Mouse (Mus musculus): ENCODE measurements around the gene Acvr1b. TPM values are rescaled to one million over a fixed set of nuclear protein-coding genes. Genes with fewer than 3 reads are reported as not detected.
A peak's percentile ranks its signal among the peaks of the same experiment; 100 is the strongest.

Gene Acvr1b
- polyA plus RNA-seq, 1 experiment = 54.5 TPM

DNA sequence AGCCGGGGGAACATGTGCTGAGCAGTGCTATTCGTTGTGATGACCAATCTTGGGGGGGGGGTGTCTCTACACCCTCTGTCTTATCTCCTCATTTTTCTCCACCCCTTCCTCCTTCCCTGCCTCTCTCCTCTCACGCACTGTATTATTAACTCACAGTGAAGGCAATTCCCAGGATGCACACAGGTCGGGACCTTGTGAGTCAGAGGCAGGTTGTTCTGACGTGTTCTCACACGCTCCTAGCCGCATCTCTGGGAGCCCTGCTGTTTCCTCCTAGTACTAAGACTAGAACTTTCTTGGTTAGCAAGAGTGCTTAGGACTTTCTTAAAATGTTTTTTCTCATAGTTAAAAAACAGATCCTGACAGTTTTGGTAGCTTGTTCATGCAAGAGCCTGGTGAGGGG is 30.9 kb downstream of the Acvr1b start:
- H3K27ac ChIP-seq (ENCODE audit: insufficient read depth, low read length) = no peak overlapping the region
- WGBS = 92% methylated on average over 7 of the region's 7 CpGs
- TF ChIP-seq CTCF (IDR thresholded peaks at IDR 0.05; ENCODE audit: borderline replicate concordance, insufficient read depth, low read depth, low read length) (no peak), POLR2A (IDR thresholded peaks at IDR 0.05; ENCODE audit: borderline replicate concordance, insufficient read depth, low read length) (no peak)
- DNase-seq = no peak
- no peak overlapping the region for H3K4me3 ChIP-seq (replicated peaks; ENCODE audit: insufficient read depth, low read depth, low read length)
- H3K27me3 ChIP-seq (ENCODE audit: control insufficient read depth, insufficient read depth, low read length) = no peaks in the 10 kb centered on the region
- H3K4me1 ChIP-seq (ENCODE audit: control insufficient read depth, insufficient read depth, low read length) = peaks cover 11% of the 10 kb centered on the region

DNA sequence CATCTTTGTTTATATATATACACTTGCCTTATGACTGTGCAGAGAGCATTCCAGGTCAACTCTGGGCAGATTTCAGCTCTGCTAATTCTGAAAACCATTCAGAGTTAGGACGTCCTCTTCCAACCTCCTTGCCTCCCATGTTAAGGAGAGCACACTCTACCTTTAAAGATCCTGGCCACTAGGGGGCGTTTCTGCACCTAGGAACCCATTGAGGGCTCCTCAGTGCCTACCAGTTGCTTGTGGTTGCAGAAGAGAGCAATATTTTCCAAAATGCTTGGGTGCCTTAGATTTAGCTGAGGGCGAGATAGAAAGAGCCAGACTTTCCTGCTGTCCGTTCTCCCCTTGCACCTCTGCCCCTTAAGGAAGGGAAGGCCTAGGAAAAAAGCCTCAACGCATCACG is 36.4 kb downstream of the Acvr1b start:
- TF ChIP-seq POLR2A (IDR thresholded peaks at IDR 0.05; ENCODE audit: borderline replicate concordance, insufficient read depth, low read length) (no peak), CTCF (IDR thresholded peaks at IDR 0.05; ENCODE audit: borderline replicate concordance, insufficient read depth, low read depth, low read length) (peak; percentile 70)
- peaks cover 5% of the 10 kb centered on the region for H3K4me1 ChIP-seq (ENCODE audit: control insufficient read depth, insufficient read depth, low read length)
- peak; percentile 56 to 61 for DNase-seq
- H3K27me3 ChIP-seq (ENCODE audit: control insufficient read depth, insufficient read depth, low read length) = no peaks in the 10 kb centered on the region
- H3K27ac ChIP-seq (ENCODE audit: insufficient read depth, low read length) = no peak overlapping the region
- 65% methylated on average over 6 of the region's 6 CpGs for WGBS
- H3K4me3 ChIP-seq (replicated peaks; ENCODE audit: insufficient read depth, low read depth, low read length) = no peak overlapping the region

DNA sequence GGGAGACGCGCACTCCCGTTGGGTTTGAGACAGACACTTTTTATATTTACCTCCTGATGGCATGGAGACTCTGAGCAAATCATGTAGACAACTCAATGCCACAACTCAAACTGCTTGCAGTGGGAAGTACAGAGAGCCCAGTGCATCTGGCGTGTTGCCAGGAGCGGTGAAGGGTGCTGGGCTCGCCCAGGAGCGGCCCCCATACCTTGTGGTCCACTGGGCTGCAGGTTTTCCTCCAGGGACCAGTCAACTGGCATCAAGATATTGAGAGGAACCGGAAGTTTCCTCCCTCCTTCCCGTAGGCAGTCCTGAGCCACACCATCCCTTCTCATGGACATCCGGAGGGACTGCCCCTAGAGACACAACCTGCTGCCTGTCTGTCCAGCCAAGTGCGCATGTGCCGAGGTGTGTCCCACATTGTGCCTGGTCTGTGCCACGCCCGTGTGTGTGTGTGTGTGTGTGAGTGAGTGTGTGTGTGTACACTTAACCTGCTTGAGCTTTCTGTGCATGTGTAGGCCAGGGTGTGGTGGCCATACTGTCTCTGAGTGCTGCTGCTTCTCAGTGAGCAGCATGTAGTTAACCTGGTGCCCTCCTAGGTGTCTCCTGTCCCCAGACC is 37.2 kb downstream of the Acvr1b start:
- Histone ChIP-seq H3K27ac (ENCODE audit: insufficient read depth, low read length) (no peak overlapping the region), H3K4me3 (replicated peaks; ENCODE audit: insufficient read depth, low read depth, low read length) (no peak overlapping the region), H3K27me3 (ENCODE audit: control insufficient read depth, insufficient read depth, low read length) (no peaks in the 10 kb centered on the region), H3K4me1 (ENCODE audit: control insufficient read depth, insufficient read depth, low read length) (peaks cover 5% of the 10 kb centered on the region)
- DNase-seq = no peak
- no peak for TF ChIP-seq CTCF (IDR thresholded peaks at IDR 0.05; ENCODE audit: borderline replicate concordance, insufficient read depth, low read depth, low read length)
- TF ChIP-seq POLR2A (IDR thresholded peaks at IDR 0.05; ENCODE audit: borderline replicate concordance, insufficient read depth, low read length) = no peak
- WGBS = 63% methylated on average over 14 of the region's 14 CpGs

DNA sequence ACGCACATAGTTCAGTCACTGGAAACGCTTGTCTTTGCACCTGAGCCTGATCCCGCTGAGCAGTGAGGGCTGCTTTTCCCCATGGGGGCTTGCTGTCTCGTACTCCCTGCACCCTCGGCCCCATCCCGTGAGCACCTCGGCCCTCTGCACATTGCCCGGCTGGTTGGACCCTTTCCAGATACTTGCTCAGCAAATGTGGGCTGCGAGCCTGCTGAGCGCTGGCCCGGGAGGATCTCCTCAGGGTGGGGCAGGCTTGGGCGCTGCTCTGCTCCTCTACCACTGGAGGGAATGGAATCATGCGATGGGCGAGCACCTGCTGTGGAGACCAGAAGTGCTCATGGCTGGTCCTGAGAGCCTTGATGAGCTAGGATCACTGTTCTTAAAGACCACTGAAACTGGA is 38.6 kb downstream of the Acvr1b start:
- peak in 1 of 2 experiments; percentile 39 for DNase-seq
- H3K4me1 ChIP-seq (ENCODE audit: control insufficient read depth, insufficient read depth, low read length) = peaks cover 5% of the 10 kb centered on the region
- H3K27ac ChIP-seq (ENCODE audit: insufficient read depth, low read length) = no peak overlapping the region
- H3K27me3 ChIP-seq (ENCODE audit: control insufficient read depth, insufficient read depth, low read length) = no peaks in the 10 kb centered on the region
- WGBS = 21% methylated on average over 14 of the region's 14 CpGs
- H3K4me3 ChIP-seq (replicated peaks; ENCODE audit: insufficient read depth, low read depth, low read length) = no peak overlapping the region
- TF ChIP-seq CTCF (IDR thresholded peaks at IDR 0.05; ENCODE audit: borderline replicate concordance, insufficient read depth, low read depth, low read length) (no peak), POLR2A (IDR thresholded peaks at IDR 0.05; ENCODE audit: borderline replicate concordance, insufficient read depth, low read length) (no peak)

DNA sequence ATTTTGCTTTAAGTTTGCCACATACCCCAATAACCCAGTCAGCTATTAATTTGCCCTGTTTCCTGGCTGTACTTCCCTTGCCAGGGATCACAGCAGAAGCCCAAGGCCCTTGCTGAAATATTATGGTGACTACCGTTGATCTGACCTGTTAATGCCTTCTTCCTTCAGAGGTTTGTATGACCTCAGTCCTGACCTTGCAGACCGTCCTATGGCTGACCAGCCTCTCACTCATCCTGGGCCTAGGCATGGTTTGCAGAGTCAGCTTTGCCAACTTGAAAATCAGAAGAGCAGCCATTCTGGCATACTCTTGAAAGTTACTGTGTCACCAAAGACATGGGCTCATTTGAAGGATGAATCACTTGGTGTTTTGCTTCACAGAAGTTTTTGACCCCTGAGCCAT is 41.3 kb downstream of the Acvr1b start:
- TF ChIP-seq CTCF (IDR thresholded peaks at IDR 0.05; ENCODE audit: borderline replicate concordance, insufficient read depth, low read depth, low read length) (no peak), POLR2A (IDR thresholded peaks at IDR 0.05; ENCODE audit: borderline replicate concordance, insufficient read depth, low read length) (no peak)
- Histone ChIP-seq H3K27ac (ENCODE audit: insufficient read depth, low read length) (no peak overlapping the region), H3K4me3 (replicated peaks; ENCODE audit: insufficient read depth, low read depth, low read length) (no peak overlapping the region), H3K27me3 (ENCODE audit: control insufficient read depth, insufficient read depth, low read length) (no peaks in the 10 kb centered on the region), H3K4me1 (ENCODE audit: control insufficient read depth, insufficient read depth, low read length) (peaks cover 5% of the 10 kb centered on the region)
- 80% methylated on average over 2 of the region's 2 CpGs for WGBS
- DNase-seq = no peak

DNA sequence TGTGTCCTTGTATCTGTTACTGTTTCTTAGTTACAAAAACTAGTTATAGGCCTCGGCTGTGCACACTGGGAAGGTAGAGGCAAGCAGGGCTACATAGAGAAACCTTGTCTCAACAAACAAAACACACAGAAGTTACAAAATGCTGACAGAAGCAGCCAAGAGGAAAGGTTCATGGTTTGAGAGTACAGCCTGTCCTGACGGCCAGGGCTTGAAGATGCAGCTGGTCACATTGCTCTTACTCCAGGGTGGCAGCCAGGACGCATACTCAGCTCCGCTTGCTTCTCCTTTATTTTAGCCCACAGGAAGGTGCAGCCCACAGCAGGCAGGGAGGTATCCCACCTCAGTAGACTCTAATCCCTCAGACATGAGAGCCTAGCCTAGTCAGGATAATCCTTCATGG is 42.2 kb downstream of the Acvr1b start:
- Histone ChIP-seq H3K27ac (ENCODE audit: insufficient read depth, low read length) (no peak overlapping the region), H3K4me3 (replicated peaks; ENCODE audit: insufficient read depth, low read depth, low read length) (no peak overlapping the region), H3K27me3 (ENCODE audit: control insufficient read depth, insufficient read depth, low read length) (no peaks in the 10 kb centered on the region), H3K4me1 (ENCODE audit: control insufficient read depth, insufficient read depth, low read length) (peaks cover 5% of the 10 kb centered on the region)
- no peak for DNase-seq
- TF ChIP-seq POLR2A (IDR thresholded peaks at IDR 0.05; ENCODE audit: borderline replicate concordance, insufficient read depth, low read length) (no peak), CTCF (IDR thresholded peaks at IDR 0.05; ENCODE audit: borderline replicate concordance, insufficient read depth, low read depth, low read length) (no peak)
- 88% methylated on average over 4 of the region's 4 CpGs for WGBS

DNA sequence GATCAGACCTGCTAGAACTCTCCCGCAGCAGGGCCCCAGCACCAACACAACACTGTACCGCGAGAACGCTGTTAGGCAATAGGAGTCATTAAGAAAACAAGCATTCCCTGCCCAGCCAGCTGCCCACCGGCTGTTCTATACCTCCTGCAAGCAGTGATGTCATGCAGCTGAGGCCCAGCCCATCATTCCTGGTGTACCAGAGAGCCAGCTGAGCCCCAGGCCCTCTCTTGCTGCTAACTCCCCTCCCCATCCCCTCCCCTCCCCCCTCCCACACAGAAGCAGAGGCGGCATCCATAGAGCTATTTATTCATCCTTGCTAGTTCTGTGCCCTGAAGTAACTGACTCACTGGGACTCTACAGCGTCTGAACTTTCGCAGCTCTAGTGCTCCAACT is 47.0 kb downstream of the Acvr1b start:
- no peak for TF ChIP-seq CTCF (IDR thresholded peaks at IDR 0.05; ENCODE audit: borderline replicate concordance, insufficient read depth, low read depth, low read length)
- no peak for TF ChIP-seq POLR2A (IDR thresholded peaks at IDR 0.05; ENCODE audit: borderline replicate concordance, insufficient read depth, low read length)
- Histone ChIP-seq H3K27me3 (ENCODE audit: control insufficient read depth, insufficient read depth, low read length) (no peaks in the 10 kb centered on the region), H3K4me3 (replicated peaks; ENCODE audit: insufficient read depth, low read depth, low read length) (no peak overlapping the region), H3K4me1 (ENCODE audit: control insufficient read depth, insufficient read depth, low read length) (0 out of 2 replicates have a peak, but pooled peaks cover 3% of the 10 kb centered on the region), H3K27ac (ENCODE audit: insufficient read depth, low read length) (no peak overlapping the region)
- DNase-seq = no peak
- WGBS = 24% methylated on average over 8 of the region's 8 CpGs

DNA sequence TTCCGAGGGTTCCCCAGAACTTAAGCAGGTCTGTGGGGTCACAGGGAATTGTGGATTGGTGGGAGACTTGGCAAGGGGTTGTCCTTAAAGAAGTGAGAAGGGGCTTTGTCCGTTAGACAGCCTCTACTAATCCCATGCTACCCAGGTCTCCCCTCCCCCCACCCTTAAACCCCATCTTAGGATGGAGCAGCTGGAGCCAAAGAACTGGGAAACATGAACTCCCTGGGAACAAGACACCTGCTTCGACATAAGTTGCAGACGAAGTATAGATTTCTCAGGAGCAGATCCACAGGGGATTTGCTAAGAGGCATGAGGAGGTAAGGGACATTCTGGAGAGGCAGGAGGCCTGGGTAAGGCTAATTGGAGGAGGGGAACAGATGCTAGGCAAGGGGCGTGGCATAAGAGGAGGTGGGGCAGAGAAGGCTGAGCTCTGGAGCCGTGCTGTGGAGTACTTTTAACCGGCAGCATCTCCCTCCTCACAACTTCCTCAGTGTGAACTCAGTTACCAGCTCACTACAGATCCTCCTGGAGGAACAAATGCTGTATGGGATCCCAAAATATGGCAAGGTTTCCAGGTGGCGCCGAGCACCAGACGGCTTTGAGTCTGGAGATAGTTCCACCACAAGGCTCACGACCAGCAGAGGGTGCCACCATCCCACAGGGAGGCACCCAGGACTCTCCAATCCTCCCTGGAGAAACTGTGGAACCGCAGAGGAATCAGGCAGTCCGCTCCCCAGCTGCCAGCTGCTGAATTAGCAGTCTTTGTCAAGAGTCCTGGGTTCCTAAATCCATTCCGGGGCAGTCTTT is 47.6 kb downstream of the Acvr1b start:
- 6% methylated on average over 14 of the region's 14 CpGs for WGBS
- no peak overlapping the region for H3K27ac ChIP-seq (ENCODE audit: insufficient read depth, low read length)
- no peak overlapping the region for H3K4me3 ChIP-seq (replicated peaks; ENCODE audit: insufficient read depth, low read depth, low read length)
- DNase-seq = peak; percentile 83 to 90
- 0 out of 2 replicates have a peak, but pooled peaks cover 3% of the 10 kb centered on the region for H3K4me1 ChIP-seq (ENCODE audit: control insufficient read depth, insufficient read depth, low read length)
- no peaks in the 10 kb centered on the region for H3K27me3 ChIP-seq (ENCODE audit: control insufficient read depth, insufficient read depth, low read length)
- TF ChIP-seq CTCF (IDR thresholded peaks at IDR 0.05; ENCODE audit: borderline replicate concordance, insufficient read depth, low read depth, low read length) (peak; percentile 91), POLR2A (IDR thresholded peaks at IDR 0.05; ENCODE audit: borderline replicate concordance, insufficient read depth, low read length) (no peak)
